Mouse (Mus musculus) E14TG2a.4 (cell line): ENCODE measurements at regions not wholly inside any gene's neighbourhood (a gene's known extent, or its start where the extent isn't known, plus 50 kb on each side); places are given as distances from the start of the nearest gene placed in this dataset.
A peak's percentile ranks its signal among the peaks of the same experiment; 100 is the strongest.

Experiments
- CTCF ChIP-seq: conservative IDR thresholded peaks from 2 replicates; pipeline ENCODE4 v1.5.1; 2014; ENCODE audit warnings: low read length
- POU5F1 ChIP-seq: IDR thresholded peaks from 2 replicates; pipeline ENCODE4 v1.6.1; 2014; ENCODE audit warnings: low read length, borderline replicate concordance

DNA sequence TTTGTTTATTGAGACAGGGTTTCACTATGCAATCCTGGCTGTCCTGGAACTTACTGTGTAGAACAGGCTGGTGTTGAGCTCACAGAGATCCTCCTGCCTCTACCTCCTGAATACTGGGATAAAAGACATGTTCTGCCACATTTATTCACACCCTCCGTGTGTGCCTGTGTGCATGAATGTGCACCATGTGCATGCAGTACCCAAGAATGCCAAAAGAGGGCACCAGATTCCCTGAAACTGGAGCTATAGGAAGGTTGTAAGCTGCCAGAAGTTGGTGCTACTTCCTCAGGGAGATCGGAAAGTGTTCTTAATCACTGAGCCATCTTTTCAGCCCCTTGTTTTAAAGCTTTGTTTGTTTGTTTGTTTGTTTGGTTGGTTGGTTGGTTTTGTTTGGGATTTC lies 155.3 kb upstream of the Atp6ap2 start:
- TF ChIP-seq CTCF = peak; percentile 70
- TF ChIP-seq POU5F1 = no peak
